Mouse (Mus musculus) embryonic facial prominence, embryonic 14.5 days (tissue): Measurements from ENCODE around the gene Eya4. TPM values are rescaled to one million over a fixed set of nuclear protein-coding genes. Genes with fewer than 3 reads are reported as not detected.

ENCODE experiments used
- ATAC-seq: fragments of 200-750 bp; cut with Nextera tagmentation; 2 replicates; pipeline ENCODE4 v1.8.0; 2017; ENCODE audit warnings: low read depth, moderate number of reproducible peaks, moderate TSS enrichment
- DNase-seq: peaks from one replicate; pipeline ENCODE4 v3.0.0-alpha.2; 2015; ENCODE audit warnings: low spot score
- H3K27ac ChIP-seq: fragments of 300-500 bp; sonication (generic); replicated peaks from 2 replicates; pipeline ENCODE4 v1.5.1; 2014; ENCODE audit warnings: low read depth, mild to moderate bottlenecking, low read length, moderate library complexity
- H3K27me3 ChIP-seq: fragments of 300-500 bp; sonication (generic); replicated peaks from 2 replicates; pipeline ENCODE4 v1.6.1; 2014; ENCODE audit warnings: low read length; ENCODE audit not compliant: control insufficient read depth, insufficient read depth
- H3K36me3 ChIP-seq: fragments of 300-500 bp; sonication (generic); 2 replicates; pipeline ENCODE4 v1.6.1; 2014; ENCODE audit warnings: low read length, mixed read lengths; ENCODE audit not compliant: control insufficient read depth, insufficient read depth
- H3K4me1 ChIP-seq: fragments of 300-500 bp; sonication (generic); 2 replicates; pipeline ENCODE4 v1.6.1; 2014; ENCODE audit warnings: antibody characterized with exemption, low read length; ENCODE audit not compliant: control insufficient read depth, insufficient read depth
- H3K4me2 ChIP-seq: fragments of 300-500 bp; sonication (generic); 2 replicates; pipeline ENCODE4 v1.6.1; 2014; ENCODE audit warnings: low read depth, mild to moderate bottlenecking, low read length, moderate library complexity, mixed read lengths
- H3K4me3 ChIP-seq: fragments of 300-500 bp; sonication (generic); 2 replicates; pipeline ENCODE4 v1.5.1; 2014; ENCODE audit warnings: low read depth, mild to moderate bottlenecking, low read length
- H3K9ac ChIP-seq: fragments of 300-500 bp; sonication (generic); 2 replicates; pipeline ENCODE4 v1.6.1; 2014; ENCODE audit warnings: low read depth, mild to moderate bottlenecking, low read length, moderate library complexity, mixed read lengths
- H3K9me3 ChIP-seq: fragments of 300-500 bp; sonication (generic); 2 replicates; pipeline ENCODE4 v1.6.1; 2016; ENCODE audit warnings: low read length; ENCODE audit not compliant: control insufficient read depth
- WGBS: fragments of 180-500 bp; shearing (Covaris S2); extraction: QIAGEN DNeasy Blood & Tissue Kit; methylation state at CpG from one replicate; pipeline ENCODE4 v1.1.7; 2014; 5-methylcytosine and 5-hydroxymethylcytosine counted together
- polyA plus RNA-seq: library from polyadenylated mRNA; unstranded; fragments of >200 nt; fragmentation: Nextera tagmentation; extraction: Ambion mirVana; gene quantifications from 2 replicates; pipeline ENCODE4 v1.2.1, GENCODE M21; 2014

The Eya4 gene
- polyA plus RNA-seq, 1 experiment from 2014 or later: 12.0 TPM

DNA sequence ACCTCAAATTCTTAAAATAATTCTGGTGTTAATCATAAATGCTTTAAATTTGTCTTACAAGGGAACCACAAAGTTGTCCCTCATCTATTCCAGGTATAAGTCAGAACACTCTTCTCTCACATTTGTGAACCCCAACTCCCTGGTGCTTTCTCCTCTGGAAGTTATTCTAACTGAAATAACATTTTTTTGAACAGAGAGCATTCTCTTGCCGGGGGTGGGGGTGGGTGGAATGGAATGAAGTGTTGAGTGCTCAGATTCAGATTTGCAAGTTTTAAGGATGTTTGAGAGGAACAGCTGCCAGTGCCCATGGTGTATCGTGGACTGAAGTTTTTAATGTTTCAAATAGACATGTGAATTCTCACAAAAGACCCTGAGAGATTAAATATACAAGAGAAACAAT is 230.1 kb downstream of the Eya4 start:
- Histone ChIP-seq H3K4me1 (0 out of 2 replicates have a peak, but pooled peaks cover 3% of the 10 kb centered on the region), H3K4me3 (no peak overlapping the region), H3K27ac (no peak overlapping the region), H3K36me3 (peaks cover 4% of the 10 kb centered on the region; the same call in 1 of the 2 replicates), H3K9ac (no peak overlapping the region), H3K27me3 (no peaks in the 10 kb centered on the region), H3K9me3 (no peaks in the 10 kb centered on the region), H3K4me2 (no peak overlapping the region)
- 21% methylated on average over 2 of the region's 2 CpGs for WGBS
- no peak for ATAC-seq
- no peak for DNase-seq

DNA sequence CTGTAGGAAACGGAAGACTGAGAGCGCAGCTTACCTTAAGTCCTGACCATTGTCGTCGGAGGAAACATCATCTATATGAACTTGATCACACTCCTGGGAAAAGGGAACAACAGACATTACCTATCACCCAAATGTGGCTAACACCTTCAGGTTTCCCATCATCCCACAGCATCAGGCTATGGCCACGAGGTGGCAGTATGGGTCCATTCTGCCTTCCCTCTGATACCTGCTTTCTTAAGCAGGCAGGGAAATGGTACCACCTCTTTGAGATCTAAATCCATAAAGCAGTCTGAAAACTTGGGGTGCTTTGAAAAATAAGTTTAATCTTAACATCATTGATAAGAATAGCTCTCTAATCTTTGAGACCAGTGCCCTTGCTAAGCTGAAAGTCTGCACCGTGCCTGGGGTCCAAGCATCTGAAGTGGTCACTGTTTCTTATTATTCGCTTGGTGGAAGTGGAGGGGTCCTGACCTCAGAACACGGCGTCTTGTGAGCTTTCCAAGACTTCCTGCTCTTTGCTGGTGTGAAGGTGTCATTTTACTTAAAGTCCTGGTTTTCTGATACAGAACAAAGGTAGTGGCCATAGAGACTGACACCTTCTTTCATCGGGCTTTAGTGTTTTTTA is 233.7 kb downstream of the Eya4 start:
- DNase-seq (peak; percentile 79), ATAC-seq (peak; percentile 68; the same call in 1 of the 2 replicates)
- no peak overlapping the region for H3K4me2 ChIP-seq
- H3K27ac ChIP-seq: no peak overlapping the region
- no peak overlapping the region for H3K9ac ChIP-seq
- no peaks in the 10 kb centered on the region; the same call in 1 of the 2 replicates for H3K36me3 ChIP-seq
- H3K4me3 ChIP-seq: no peak overlapping the region
- no peaks in the 10 kb centered on the region for H3K27me3 ChIP-seq
- no peaks in the 10 kb centered on the region for H3K9me3 ChIP-seq
- H3K4me1 ChIP-seq: 0 out of 2 replicates have a peak, but pooled peaks cover 3% of the 10 kb centered on the region
- WGBS: 33% methylated on average over 10 of the region's 10 CpGs

DNA sequence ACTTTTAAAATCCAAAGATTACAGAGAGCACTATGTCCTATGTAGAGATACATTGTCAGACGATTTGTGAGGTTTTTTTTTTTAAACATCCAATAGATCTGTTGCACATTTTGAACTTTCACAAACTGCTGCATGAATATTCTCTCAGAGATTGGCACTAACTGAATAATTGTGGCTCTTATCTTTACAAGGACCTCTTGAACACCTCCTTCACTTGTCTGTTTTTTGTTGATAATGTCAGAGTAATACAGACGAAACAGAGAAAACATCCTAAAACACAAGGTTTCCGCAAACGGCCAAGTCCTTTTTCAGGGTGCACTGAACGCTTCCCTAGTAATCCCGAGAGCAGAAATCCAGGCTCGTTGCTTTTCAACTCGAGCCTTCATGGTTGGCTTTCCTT is 234.5 kb downstream of the Eya4 start:
- Histone ChIP-seq H3K4me1 (0 out of 2 replicates have a peak, but pooled peaks cover 3% of the 10 kb centered on the region), H3K4me2 (no peak overlapping the region), H3K36me3 (no peaks in the 10 kb centered on the region; the same call in 1 of the 2 replicates), H3K27me3 (no peaks in the 10 kb centered on the region), H3K4me3 (no peak overlapping the region), H3K27ac (no peak overlapping the region), H3K9me3 (no peaks in the 10 kb centered on the region), H3K9ac (no peak overlapping the region)
- ATAC-seq (no peak), DNase-seq (no peak)
- 83% methylated on average over 8 of the region's 8 CpGs for WGBS

DNA sequence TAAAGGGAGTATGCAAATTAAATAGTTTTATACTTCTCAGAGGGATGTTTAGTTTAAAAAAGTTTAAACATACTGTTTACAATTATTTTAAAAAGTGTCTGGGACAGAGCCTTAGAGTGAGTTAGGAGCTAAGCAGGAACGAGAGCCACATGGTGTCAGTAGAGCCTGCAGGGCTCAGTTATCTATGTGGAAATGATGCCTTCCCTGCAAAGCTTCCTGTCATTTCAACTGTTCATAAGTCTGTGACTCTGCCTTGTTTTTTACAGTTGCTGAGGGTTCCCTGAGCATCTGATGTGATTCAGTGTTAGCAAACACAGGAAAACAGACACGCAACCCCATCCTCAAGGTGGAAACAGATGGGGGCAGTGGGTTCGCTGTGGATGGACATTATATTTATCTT is 235.3 kb downstream of the Eya4 start:
- Histone ChIP-seq H3K27ac (no peak overlapping the region), H3K36me3 (no peaks in the 10 kb centered on the region; the same call in 1 of the 2 replicates), H3K4me2 (no peak overlapping the region), H3K27me3 (no peaks in the 10 kb centered on the region), H3K9ac (no peak overlapping the region), H3K4me3 (no peak overlapping the region), H3K4me1 (0 out of 2 replicates have a peak, but pooled peaks cover 2% of the 10 kb centered on the region), H3K9me3 (no peaks in the 10 kb centered on the region)
- ATAC-seq: no peak
- WGBS: 66% methylated on average over 3 of the region's 3 CpGs
- DNase-seq: no peak

DNA sequence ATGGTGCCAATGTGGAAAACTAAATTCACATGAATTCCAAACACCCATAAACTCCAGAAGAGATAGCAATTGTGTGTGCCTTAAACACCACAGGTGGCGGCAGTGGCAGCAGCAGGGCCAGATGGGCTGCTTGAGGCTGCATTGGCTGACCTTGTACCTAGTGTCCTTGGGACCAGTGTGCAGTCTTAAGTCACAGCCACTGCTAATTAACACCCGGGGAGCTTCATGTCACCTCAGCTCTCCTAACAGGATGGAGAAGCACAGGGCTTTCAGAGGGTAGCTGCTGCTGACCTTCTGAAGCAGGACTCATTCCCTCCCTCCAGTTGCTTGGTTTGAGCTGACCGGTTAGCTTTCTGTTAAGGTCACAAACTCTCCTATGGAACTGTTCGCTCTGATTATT is 242.5 kb downstream of the Eya4 start:
- Histone ChIP-seq H3K9ac (no peak overlapping the region), H3K4me3 (no peak overlapping the region), H3K4me2 (no peak overlapping the region), H3K4me1 (no peaks in the 10 kb centered on the region), H3K27ac (no peak overlapping the region), H3K9me3 (no peaks in the 10 kb centered on the region), H3K27me3 (no peaks in the 10 kb centered on the region), H3K36me3 (no peaks in the 10 kb centered on the region)
- ATAC-seq (no peak), DNase-seq (no peak)
- WGBS: 76% methylated on average over 4 of the region's 4 CpGs

DNA sequence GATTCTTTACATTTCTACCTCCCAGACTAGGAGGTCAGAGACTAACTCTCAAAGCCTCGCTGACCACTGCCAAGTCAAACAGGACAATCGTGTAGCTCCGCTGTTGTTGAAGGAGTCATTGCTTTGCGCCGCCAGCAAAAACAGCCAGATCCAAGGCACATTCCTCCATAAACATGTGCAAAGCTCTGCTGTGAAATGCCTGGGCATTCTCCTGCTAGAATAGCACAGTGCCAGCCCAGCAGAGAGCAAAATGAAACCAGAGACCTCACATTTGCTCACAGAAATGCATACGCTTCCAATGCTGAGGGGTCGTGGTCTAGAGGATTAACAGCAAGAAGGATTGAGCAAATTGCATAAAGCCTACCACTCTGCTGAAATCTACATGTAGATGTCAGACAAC is 258.1 kb downstream of the Eya4 start:
- 56% methylated on average over 7 of the region's 7 CpGs for WGBS
- DNase-seq: peak; percentile 75
- Histone ChIP-seq H3K9ac (no peak overlapping the region), H3K36me3 (no peaks in the 10 kb centered on the region), H3K9me3 (no peaks in the 10 kb centered on the region), H3K4me3 (no peak overlapping the region), H3K4me2 (no peak overlapping the region), H3K27me3 (no peaks in the 10 kb centered on the region), H3K27ac (no peak overlapping the region; the same call in 1 of the 2 replicates), H3K4me1 (peaks cover 5% of the 10 kb centered on the region)
- ATAC-seq: peak; percentile 66; the same call in 1 of the 2 replicates

DNA sequence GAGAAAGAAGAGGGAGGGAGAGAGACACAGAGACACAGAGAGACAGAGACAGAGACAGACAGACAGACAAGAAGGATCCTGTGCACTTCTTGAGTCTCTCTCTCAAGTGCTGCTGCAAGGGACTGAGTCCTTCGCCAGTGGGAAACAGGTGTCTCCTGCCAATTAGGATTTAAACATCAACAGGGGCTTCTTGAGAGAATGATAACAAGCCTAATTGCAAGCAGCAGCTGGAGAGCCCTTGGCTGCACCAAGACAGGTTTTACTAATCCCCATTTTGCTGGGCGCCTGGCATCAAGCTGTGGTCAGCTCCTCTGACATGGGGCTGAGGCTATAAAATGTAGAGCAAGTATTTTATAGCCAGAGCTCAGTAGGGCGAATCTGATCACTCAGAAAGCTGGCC is 259.0 kb downstream of the Eya4 start:
- peaks cover 5% of the 10 kb centered on the region for H3K4me1 ChIP-seq
- no peak overlapping the region for H3K9ac ChIP-seq
- no peak overlapping the region for H3K4me3 ChIP-seq
- H3K36me3 ChIP-seq: no peaks in the 10 kb centered on the region
- 61% methylated on average over 3 of the region's 3 CpGs for WGBS
- DNase-seq (peak; percentile 80), ATAC-seq (peak; percentile 56)
- H3K4me2 ChIP-seq: no peak overlapping the region
- H3K27me3 ChIP-seq: no peaks in the 10 kb centered on the region
- H3K9me3 ChIP-seq: no peaks in the 10 kb centered on the region
- H3K27ac ChIP-seq: no peak overlapping the region

DNA sequence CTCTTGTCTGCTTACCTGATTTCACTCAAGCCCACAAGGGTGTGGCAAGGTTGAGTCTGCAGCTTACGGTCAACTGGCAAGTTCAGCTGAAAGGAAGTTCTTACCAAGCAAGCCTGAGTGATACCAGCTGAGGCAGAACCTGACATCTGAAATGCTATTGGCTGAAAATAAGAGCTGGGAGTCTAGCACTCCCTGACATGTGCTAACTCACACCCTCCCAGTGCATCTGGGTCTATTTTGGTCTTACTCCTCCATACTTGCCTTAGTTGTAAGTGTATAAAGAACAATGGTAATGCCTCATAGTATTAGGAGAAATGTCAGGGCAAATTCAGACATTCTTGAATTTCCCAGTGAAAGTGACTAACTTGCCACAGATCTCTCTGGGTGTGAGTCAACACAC is 260.3 kb downstream of the Eya4 start:
- peaks cover 5% of the 10 kb centered on the region for H3K4me1 ChIP-seq

DNA sequence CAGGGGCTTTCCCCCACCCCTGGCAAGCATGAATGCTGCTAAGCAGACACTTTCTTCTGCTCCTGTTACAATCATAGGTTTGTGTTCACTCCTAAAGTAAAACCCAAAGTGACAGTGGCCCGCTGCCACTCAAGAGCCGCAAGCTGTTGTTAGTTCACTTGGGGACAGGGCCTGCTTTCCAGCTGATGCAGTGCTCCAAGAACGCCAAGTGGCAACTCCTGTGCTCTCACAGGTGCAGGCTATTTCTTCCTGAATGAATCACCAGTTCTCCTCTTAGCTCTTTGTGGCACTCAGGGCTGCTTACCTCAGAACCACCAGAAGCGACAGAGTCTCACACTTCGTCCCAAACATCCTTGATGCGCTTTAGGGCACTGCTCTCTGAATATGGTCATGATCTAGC is 261.3 kb downstream of the Eya4 start:
- Histone ChIP-seq H3K27me3 (no peaks in the 10 kb centered on the region), H3K4me1 (peaks cover 5% of the 10 kb centered on the region), H3K36me3 (no peaks in the 10 kb centered on the region), H3K4me2 (no peak overlapping the region), H3K27ac (no peak overlapping the region), H3K9me3 (no peaks in the 10 kb centered on the region), H3K9ac (no peak overlapping the region), H3K4me3 (no peak overlapping the region)
- peak; percentile 26 for DNase-seq
- no peak for ATAC-seq
- WGBS: 78% methylated on average over 6 of the region's 6 CpGs

More for the DNA sequence above, 260.3 kb downstream of the Eya4 start:
- Histone ChIP-seq H3K27me3 (no peaks in the 10 kb centered on the region), H3K9ac (no peak overlapping the region), H3K9me3 (no peaks in the 10 kb centered on the region), H3K4me3 (no peak overlapping the region), H3K36me3 (no peaks in the 10 kb centered on the region), H3K4me2 (no peak overlapping the region), H3K27ac (no peak overlapping the region)
- DNase-seq (no peak), ATAC-seq (no peak)
- WGBS: 78% methylated on average over 1 of the region's 1 CpGs
